Mouse (Mus musculus) forebrain, embryonic 13.5 days (tissue): ENCODE measurements around the gene Ces2h. TPM values are rescaled to one million over a fixed set of nuclear protein-coding genes. Genes with fewer than 3 reads are reported as not detected.
A peak's percentile ranks its signal among the peaks of the same experiment; 100 is the strongest.
"Not testable (repeated sequence)": the region's sequence is repeated elsewhere in the genome, so short reads cannot be mapped to it uniquely, and the experiment has no call there.

Experiments
- ATAC-seq: fragments of 200-750 bp; cut with Nextera tagmentation; 2 replicates; pipeline ENCODE4 v1.8.0; 2017
- H3K27ac ChIP-seq: fragments of 300-500 bp; sonication (generic); 2 replicates; pipeline ENCODE4 v1.5.1; 2015; ENCODE audit warnings: inconsistent platforms, mild to moderate bottlenecking, moderate library complexity
- H3K27me3 ChIP-seq: fragments of 300-500 bp; sonication (generic); 2 replicates; pipeline ENCODE4 v1.6.1; 2015; ENCODE audit warnings: mild to moderate bottlenecking, inconsistent platforms
- H3K36me3 ChIP-seq: fragments of 300-500 bp; sonication (generic); 2 replicates; pipeline ENCODE4 v1.6.1; 2015; ENCODE audit warnings: mild to moderate bottlenecking, inconsistent platforms; ENCODE audit not compliant: poor library complexity, severe bottlenecking
- H3K4me1 ChIP-seq: fragments of 300-500 bp; sonication (generic); 2 replicates; pipeline ENCODE4 v1.6.1; 2015; ENCODE audit warnings: inconsistent platforms
- H3K4me2 ChIP-seq: fragments of 300-500 bp; sonication (generic); 2 replicates; pipeline ENCODE4 v1.6.1; 2015; ENCODE audit warnings: inconsistent platforms, mild to moderate bottlenecking, moderate library complexity
- H3K4me3 ChIP-seq: fragments of 300-500 bp; sonication (generic); 2 replicates; pipeline ENCODE4 v1.5.1; 2015; ENCODE audit warnings: mild to moderate bottlenecking, inconsistent platforms
- H3K9ac ChIP-seq: fragments of 300-500 bp; sonication (generic); 2 replicates; pipeline ENCODE4 v1.6.1; 2015; ENCODE audit warnings: mild to moderate bottlenecking, inconsistent platforms
- H3K9me3 ChIP-seq: fragments of 300-500 bp; sonication (generic); replicated peaks from 2 replicates; pipeline ENCODE4 v1.6.1; 2016; ENCODE audit warnings: inconsistent platforms
- WGBS: fragments of 180-500 bp; shearing (Covaris S2); methylation state at CpG from one replicate; pipeline ENCODE4 v1.1.7; 2015; 5-methylcytosine and 5-hydroxymethylcytosine counted together
- polyA plus RNA-seq: library from polyadenylated mRNA; unstranded; fragments of >200 nt; fragmentation: Nextera tagmentation; extraction: Ambion mirVana; gene quantifications from 2 replicates; pipeline ENCODE4 v1.2.1, GENCODE M21; 2015

Ces2h gene
- polyA plus RNA-seq, 1 experiment from 2014 or later, result not detected

- ATAC-seq, result no peak
- Histone ChIP-seq H3K9me3 (no peaks in the 10 kb centered on the region), H3K27ac (no peak overlapping the region), H3K4me2 (no peak overlapping the region), H3K4me1 (no peaks in the 10 kb centered on the region), H3K4me3 (no peak overlapping the region), H3K27me3 (no peaks in the 10 kb centered on the region), H3K9ac (no peak overlapping the region), H3K36me3 (no peaks in the 10 kb centered on the region)
- 58% methylated on average over 2 of the region's 2 CpGs for WGBS
Measured at GRCm38 (mm10) chr8:105025050-105025449, 24.4 kb downstream of the Ces2h start.

GRCm38 (mm10) chr8:105043510-105043909 lies 42.9 kb downstream of the Ces2h start:
- no peak overlapping the region for H3K4me2 ChIP-seq
- WGBS, result 88% methylated on average over 1 of the region's 1 CpGs

GRCm38 (mm10) chr8:105045824-105046401 lies 45.3 kb downstream of the Ces2h start:
- Histone ChIP-seq H3K36me3 (no peaks in the 10 kb centered on the region), H3K9me3 (no peaks in the 10 kb centered on the region), H3K9ac (no peak overlapping the region), H3K4me2 (no peak overlapping the region), H3K4me3 (no peak overlapping the region), H3K27ac (no peak overlapping the region), H3K27me3 (no peaks in the 10 kb centered on the region), H3K4me1 (no peaks in the 10 kb centered on the region)
- ATAC-seq, result no peak
- WGBS, result 89% methylated on average over 3 of the region's 3 CpGs

More at GRCm38 (mm10) chr8:105043510-105043909, 42.9 kb downstream of the Ces2h start:
- H3K27ac ChIP-seq, result no peak overlapping the region
- no peaks in the 10 kb centered on the region for H3K27me3 ChIP-seq
- H3K4me1 ChIP-seq, result no peaks in the 10 kb centered on the region
- H3K36me3 ChIP-seq, result no peaks in the 10 kb centered on the region
- ATAC-seq, result no peak
- H3K4me3 ChIP-seq, result no peak overlapping the region
- no peaks in the 10 kb centered on the region for H3K9me3 ChIP-seq
- H3K9ac ChIP-seq, result no peak overlapping the region

- no peaks in the 10 kb centered on the region for H3K9me3 ChIP-seq
- no peaks in the 10 kb centered on the region for H3K27me3 ChIP-seq
- WGBS, result 83% methylated on average over 3 of the region's 3 CpGs
- no peak within 1 kb of the TSS for H3K4me2 ChIP-seq
- H3K4me3 ChIP-seq, result no peak within 1 kb of the TSS
- no peak for ATAC-seq
- no peak within 1 kb of the TSS for H3K27ac ChIP-seq
- no peak within 1 kb of the TSS for H3K9ac ChIP-seq
- no peaks in the 10 kb centered on the region for H3K4me1 ChIP-seq
- H3K36me3 ChIP-seq, result no peaks in the 10 kb centered on the region
Measured at GRCm38 (mm10) chr8:105048371-105048854, 47.8 kb downstream of the Ces2h start, which contains the start of gene Ces3a. TSS of gene Ces3a (plus strand) at chr8:105048601.

DNA sequence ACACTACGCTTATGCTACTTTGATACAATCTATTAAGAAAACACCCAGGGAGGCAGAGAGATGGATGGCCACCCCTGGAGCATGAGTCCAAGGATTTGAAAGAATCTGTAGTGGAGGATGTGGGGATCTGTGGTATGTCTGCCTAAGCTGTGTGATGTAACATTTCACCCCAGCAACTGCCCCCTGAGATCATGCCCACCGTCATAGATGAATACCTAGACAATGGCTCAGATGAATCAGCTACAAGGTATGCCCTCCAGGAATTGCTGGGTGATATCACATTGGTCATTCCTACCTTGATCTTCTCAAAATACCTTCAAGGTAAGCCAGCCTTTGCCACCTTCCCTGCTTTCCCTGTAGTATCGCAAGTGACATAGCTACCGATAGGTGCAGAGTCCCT lies 55.6 kb downstream of the Ces2h start:
- H3K4me1 ChIP-seq, result no peaks in the 10 kb centered on the region
- no peak overlapping the region for H3K4me3 ChIP-seq
- H3K4me2 ChIP-seq, result no peak overlapping the region
- ATAC-seq, result no peak
- no peaks in the 10 kb centered on the region for H3K9me3 ChIP-seq
- H3K27me3 ChIP-seq, result no peaks in the 10 kb centered on the region
- WGBS, result 91% methylated on average over 4 of the region's 4 CpGs
- H3K9ac ChIP-seq, result no peak overlapping the region
- no peaks in the 10 kb centered on the region for H3K36me3 ChIP-seq
- H3K27ac ChIP-seq, result no peak overlapping the region

DNA sequence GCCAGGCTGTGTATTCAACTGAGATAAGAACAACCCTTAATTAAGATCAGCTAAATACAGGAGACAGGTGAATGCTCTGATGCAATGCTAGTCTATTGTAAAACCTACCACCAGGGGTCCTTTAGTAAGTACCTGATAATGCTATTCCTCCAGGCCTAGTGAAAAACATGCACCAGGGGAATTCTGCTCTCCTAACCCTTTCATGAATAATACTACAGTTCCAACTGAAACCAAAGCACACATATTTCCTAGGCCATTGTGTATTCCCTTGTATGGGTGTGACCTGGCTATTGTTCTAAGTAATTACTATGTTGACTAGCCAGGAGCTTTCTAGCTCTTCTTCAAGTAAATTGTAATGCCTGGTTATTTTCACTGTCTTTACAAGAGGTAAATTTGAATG lies 59.4 kb downstream of the Ces2h start:
- H3K4me1 ChIP-seq, result no peaks in the 10 kb centered on the region
- no peaks in the 10 kb centered on the region for H3K36me3 ChIP-seq
- no peaks in the 10 kb centered on the region for H3K9me3 ChIP-seq
- no peak overlapping the region for H3K27ac ChIP-seq
- no peak for ATAC-seq
- H3K4me2 ChIP-seq, result no peak overlapping the region
- no peak overlapping the region for H3K4me3 ChIP-seq
- no peaks in the 10 kb centered on the region for H3K27me3 ChIP-seq
- no peak overlapping the region for H3K9ac ChIP-seq

DNA sequence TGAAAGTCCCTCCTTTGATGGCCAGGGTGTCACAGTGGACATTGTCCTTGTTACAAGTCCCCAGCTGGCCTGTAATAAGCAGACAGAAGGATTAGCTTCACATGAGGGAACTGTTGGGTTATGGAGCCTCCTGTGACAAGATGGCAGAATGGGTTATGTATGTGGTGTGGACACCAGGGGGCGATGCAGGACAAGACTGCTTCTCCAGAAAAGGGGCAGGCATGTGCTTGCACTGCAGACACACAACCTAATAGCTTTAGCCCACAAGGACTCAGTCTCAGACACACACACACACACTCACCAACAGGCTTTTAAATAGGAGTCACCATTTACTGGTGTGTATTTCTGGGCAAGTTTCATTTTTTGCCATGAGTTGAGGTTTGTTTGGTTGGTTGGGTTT lies 66.1 kb downstream of the Ces2h start:
- Histone ChIP-seq H3K36me3 (no peaks in the 10 kb centered on the region), H3K4me2 (no peak overlapping the region), H3K27ac (no peak overlapping the region), H3K4me3 (no peak overlapping the region), H3K9me3 (no peaks in the 10 kb centered on the region), H3K9ac (no peak overlapping the region), H3K27me3 (no peaks in the 10 kb centered on the region), H3K4me1 (no peaks in the 10 kb centered on the region)
- WGBS, result 0% methylated on average over 1 of the region's 1 CpGs
- ATAC-seq, result peak; percentile 50; the same call in 1 of the 2 replicates

- not testable (repeated sequence) for H3K4me3 ChIP-seq, H3K27me3 ChIP-seq, ATAC-seq, H3K9ac ChIP-seq, H3K36me3 ChIP-seq, H3K9me3 ChIP-seq, H3K27ac ChIP-seq, H3K4me1 ChIP-seq, H3K4me2 ChIP-seq
- 79% methylated on average over 7 of the region's 7 CpGs for WGBS
Measured at GRCm38 (mm10) chr8:105067905-105068304, 67.3 kb downstream of the Ces2h start.

DNA sequence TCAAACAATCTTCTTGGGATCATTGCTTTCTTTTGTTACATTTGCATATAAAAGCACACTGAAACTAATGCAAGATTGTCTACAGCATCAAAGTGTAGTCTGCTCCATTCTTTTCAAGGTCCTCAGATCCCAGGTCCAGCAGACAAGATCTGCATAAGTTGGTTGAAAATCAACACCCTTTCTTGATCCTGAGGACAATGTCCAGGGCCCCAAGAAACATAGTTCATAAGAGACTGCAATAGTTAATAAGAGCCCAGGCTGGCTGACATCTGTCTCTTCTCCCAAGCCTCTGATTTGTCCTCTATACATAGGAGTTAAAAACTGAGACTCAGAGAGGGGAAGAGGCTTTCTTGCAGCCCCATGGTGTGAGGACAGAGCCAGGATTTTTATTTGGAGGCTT lies 68.3 kb downstream of the Ces2h start:
- Histone ChIP-seq H3K9me3 (no peaks in the 10 kb centered on the region), H3K27ac (no peak overlapping the region), H3K27me3 (no peaks in the 10 kb centered on the region), H3K4me2 (no peak overlapping the region), H3K4me3 (no peak overlapping the region), H3K9ac (no peak overlapping the region), H3K4me1 (no peaks in the 10 kb centered on the region), H3K36me3 (no peaks in the 10 kb centered on the region)
- ATAC-seq, result no peak

Other genes with a start within 250 kb of the Ces2h start
- 0.31 and 0.32 TPM in 2 replicates for gene Ces2b, start 169.3 kb upstream of the Ces2h start, polyA plus RNA-seq
- not detected in 2 replicates for gene Ces2c, start 153.8 kb upstream of the Ces2h start, polyA plus RNA-seq
- not detected in 2 replicates for gene Ces2e, start 74.6 kb upstream of the Ces2h start, polyA plus RNA-seq
- gene Ces2f, start 53.5 kb upstream of the Ces2h start, polyA plus RNA-seq, result not detected in 2 replicates
- gene Ces2g, start 39.1 kb upstream of the Ces2h start, polyA plus RNA-seq, result not detected in 2 replicates
- not detected in 2 replicates for gene Ces3a, start 47.7 kb downstream of the Ces2h start, polyA plus RNA-seq
- gene Ces3b, start 82.9 kb downstream of the Ces2h start, polyA plus RNA-seq, result not detected in 2 replicates
- gene Ces4a, start 130.9 kb downstream of the Ces2h start, polyA plus RNA-seq, result 0.09 TPM in 1 of 2 replicates, not detected in the other
- 38.3 and 40.1 TPM in 2 replicates for gene Cbfb, start 169.8 kb downstream of the Ces2h start, polyA plus RNA-seq
- 25.2 and 26.4 TPM in 2 replicates for gene D230025D16Rik, start 224.3 kb downstream of the Ces2h start, polyA plus RNA-seq